Mouse (Mus musculus) embryonic fibroblast, embryonic 13.5 days (primary cell): ENCODE data around the gene Brd3. TPM values are rescaled to one million over a fixed set of nuclear protein-coding genes. Genes with fewer than 3 reads are reported as not detected.
"Not testable (repeated sequence)": the region's sequence is repeated elsewhere in the genome, so short reads cannot be mapped to it uniquely, and the experiment has no call there.

Source experiments
- H3K27ac ChIP-seq: 2 replicates; pipeline ENCODE4 v1.5.1; 2012; ENCODE audit warnings: low read length, control low read depth, inconsistent platforms; ENCODE audit not compliant: insufficient read depth
- H3K4me1 ChIP-seq: 2 replicates; pipeline ENCODE4 v1.6.1; 2011; ENCODE audit warnings: low read length; ENCODE audit not compliant: control insufficient read depth, insufficient read depth
- H3K4me3 ChIP-seq: 2 replicates; pipeline ENCODE4 v1.5.1; 2011; ENCODE audit warnings: mild to moderate bottlenecking, control low read depth, low read length; ENCODE audit not compliant: insufficient read depth
- CTCF ChIP-seq: IDR thresholded peaks from 2 replicates; pipeline ENCODE4 v1.5.1; 2011; ENCODE audit warnings: mild to moderate bottlenecking, control low read depth, low read length, moderate library complexity, borderline replicate concordance; ENCODE audit not compliant: insufficient read depth
- POLR2A ChIP-seq: IDR thresholded peaks from 2 replicates; pipeline ENCODE4 v1.6.1; 2011; ENCODE audit warnings: low read depth, mild to moderate bottlenecking, control low read depth, low read length, moderate library complexity
- polyA plus RNA-seq: library from polyadenylated mRNA; stranded (reverse); fragments of >200 nt; gene quantifications from 2 replicates; pipeline ENCODE4 v1.2.4, GENCODE M21; 2011; ENCODE audit warnings: low read depth; ENCODE audit not compliant: missing spikeins, insufficient read length

Brd3 gene
- polyA plus RNA-seq, 1 experiment = 41.4 TPM

GRCm38 (mm10) chr2:27540515-27540836 is 33.0 kb upstream of the Brd3 start:
- Histone ChIP-seq H3K4me1 (no peaks in the 10 kb centered on the region), H3K4me3 (peak overlapping the region; percentile 36), H3K27ac (peak overlapping the region; percentile 65)
- no peak for TF ChIP-seq CTCF
- TF ChIP-seq POLR2A = no peak

- no peaks in the 10 kb centered on the region for H3K4me1 ChIP-seq
- peak overlapping the region; percentile 65 for H3K27ac ChIP-seq
- TF ChIP-seq POLR2A = peak; percentile 97
- no peak for TF ChIP-seq CTCF
- H3K4me3 ChIP-seq = peak overlapping the region; percentile 36
Observed at GRCm38 (mm10) chr2:27539772-27540514, 32.5 kb upstream of the Brd3 start.

GRCm38 (mm10) chr2:27539336-27539735 is 31.9 kb upstream of the Brd3 start:
- no peak for TF ChIP-seq CTCF
- no peak for TF ChIP-seq POLR2A
- Histone ChIP-seq H3K27ac (no peak overlapping the region), H3K4me1 (no peaks in the 10 kb centered on the region), H3K4me3 (no peak overlapping the region)

GRCm38 (mm10) chr2:27538455-27539330 is 31.2 kb upstream of the Brd3 start:
- H3K4me3 ChIP-seq = not testable (repeated sequence)

GRCm38 (mm10) chr2:27518283-27518682 is 10.8 kb upstream of the Brd3 start:
- TF ChIP-seq POLR2A (no peak), CTCF (no peak)
- peaks cover 10% of the 10 kb centered on the region for H3K4me1 ChIP-seq
- no peak overlapping the region for H3K4me3 ChIP-seq
- H3K27ac ChIP-seq = no peak overlapping the region

More at GRCm38 (mm10) chr2:27538455-27539330, 31.2 kb upstream of the Brd3 start:
- H3K4me1 ChIP-seq, H3K27ac ChIP-seq: not testable (repeated sequence)

- Histone ChIP-seq H3K27ac (no peak overlapping the region), H3K4me3 (peak overlapping the region; percentile 97), H3K4me1 (peaks cover 10% of the 10 kb centered on the region)
- no peak for TF ChIP-seq POLR2A
- no peak for TF ChIP-seq CTCF
Observed at GRCm38 (mm10) chr2:27516289-27516688, 8.8 kb upstream of the Brd3 start.

- Histone ChIP-seq H3K4me3 (peak overlapping the region; percentile 97), H3K27ac (no peak overlapping the region), H3K4me1 (peaks cover 10% of the 10 kb centered on the region)
- TF ChIP-seq CTCF (no peak), POLR2A (no peak)
Observed at GRCm38 (mm10) chr2:27515341-27516166, 8.1 kb upstream of the Brd3 start.

GRCm38 (mm10) chr2:27514639-27515328 is 7.3 kb upstream of the Brd3 start, which contains the start of gene Wdr5:
Gene Wdr5 (plus strand): TSS chr2:27515157.
- H3K27ac ChIP-seq = peak within 1 kb of the TSS; percentile 74
- H3K4me1 ChIP-seq = peaks cover 10% of the 10 kb centered on the region
- TF ChIP-seq POLR2A (peak; percentile 73), CTCF (no peak)
- H3K4me3 ChIP-seq = peak within 1 kb of the TSS; percentile 97

GRCm38 (mm10) chr2:27513861-27514260 is 6.4 kb upstream of the Brd3 start:
- no peak for TF ChIP-seq POLR2A
- TF ChIP-seq CTCF = no peak

More at GRCm38 (mm10) chr2:27513861-27514260, 6.4 kb upstream of the Brd3 start:
- Histone ChIP-seq H3K27ac (no peak overlapping the region), H3K4me3 (no peak overlapping the region), H3K4me1 (peaks cover 10% of the 10 kb centered on the region)
